Mouse (Mus musculus): Measurements from ENCODE around the gene Avpr1b. TPM values are rescaled to one million over a fixed set of nuclear protein-coding genes. Genes with fewer than 3 reads are reported as not detected.

The Avpr1b gene
- total RNA-seq (2023), result not detected

DNA sequence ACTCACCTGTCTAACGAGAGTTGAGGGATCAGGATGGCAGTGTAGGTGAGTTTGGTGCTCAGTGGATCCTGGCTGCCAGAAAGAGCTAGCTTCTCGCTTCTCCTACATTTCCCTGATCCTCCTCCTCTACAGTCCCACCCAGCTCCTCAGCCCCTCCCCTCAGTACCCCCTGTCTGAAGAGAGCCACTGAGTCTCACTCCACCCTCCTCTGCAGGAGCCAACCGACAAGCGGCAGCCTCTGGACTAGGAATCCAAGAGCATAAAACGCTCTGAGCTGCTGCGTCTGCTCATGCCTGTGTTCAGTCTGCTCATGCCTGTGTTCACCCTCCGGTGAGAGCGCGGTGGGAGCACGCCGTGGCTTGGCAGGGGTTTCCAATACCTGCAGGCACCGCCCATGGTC is at the start of gene Avpr1b:
Gene Avpr1b, plus strand, starts transcription at position 335 of the 400 bp plus-strand sequence.

DNA sequence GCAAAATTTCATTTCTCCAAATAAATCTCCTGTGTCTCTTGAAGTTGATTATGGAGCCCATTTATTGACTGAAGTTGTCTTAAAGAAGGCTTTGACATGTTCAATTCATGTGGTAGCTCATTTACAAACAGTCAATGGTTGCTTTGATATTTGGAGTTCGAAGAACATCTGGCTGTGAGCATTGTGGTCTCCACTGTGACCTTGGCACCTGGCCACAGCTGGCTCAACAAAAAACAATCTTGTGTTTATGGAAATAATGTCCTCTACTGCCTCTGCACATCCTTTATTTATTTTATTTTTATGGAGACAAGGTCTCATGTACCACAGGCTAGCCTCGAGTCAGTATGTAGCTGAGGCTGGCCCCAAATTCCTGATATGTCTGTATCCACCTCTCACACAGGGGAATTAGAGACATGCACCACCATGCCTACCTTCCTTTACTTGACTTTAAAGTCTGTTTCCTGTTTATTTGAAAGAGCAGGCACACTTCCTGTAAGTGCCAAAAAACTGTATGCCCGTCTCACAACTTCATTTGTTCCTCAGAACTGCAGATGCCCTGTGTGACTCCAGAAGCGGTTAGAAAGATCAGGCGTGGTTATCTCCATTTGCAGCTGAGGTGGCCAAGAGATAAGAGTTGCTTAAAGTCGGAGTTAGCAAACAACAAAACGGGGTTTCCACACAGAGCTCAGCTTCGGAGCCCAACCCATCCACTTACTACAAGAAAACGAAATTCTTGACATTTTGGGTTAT is 38.9 kb downstream of the Avpr1b start, which contains the start of gene Ctse:
Gene Ctse, plus strand, starts transcription at position 516 of the 750 bp plus-strand sequence.

Other genes starting within 250 kb of the Avpr1b start
- 10 to 100 TPM; 57.5 to 70.9 TPM for gene Srgap2, start 71.9 kb upstream of the Avpr1b start, total RNA-seq (2023)
- 1 to 10 TPM; 1.8 to 2.0 TPM for gene Fam72a, start 71.3 kb upstream of the Avpr1b start, total RNA-seq (2023)
- 100 to 1,000 TPM in 1 of 2 experiments, 10 to 100 TPM in 1; 72.4 to 147 TPM for gene Ctse, start 39.1 kb downstream of the Avpr1b start, total RNA-seq (2023)
- gene Rab7b, start 89.5 kb downstream of the Avpr1b start, total RNA-seq (2023), result 1 to 10 TPM; 5.9 to 6.2 TPM
- gene Slc26a9, start 144.8 kb downstream of the Avpr1b start, total RNA-seq (2023), result not detected
- gene Pm20d1, start 198.1 kb downstream of the Avpr1b start, total RNA-seq (2023), result not detected
- gene Slc41a1, start 228.3 kb downstream of the Avpr1b start, total RNA-seq (2023), result 1 to 10 TPM; 4.1 to 8.0 TPM

All from neutrophil, adult 59 days (primary cell).